Comparison of ENCODE assay signal across 7 mouse cellular contexts in the genomic region with DNA sequence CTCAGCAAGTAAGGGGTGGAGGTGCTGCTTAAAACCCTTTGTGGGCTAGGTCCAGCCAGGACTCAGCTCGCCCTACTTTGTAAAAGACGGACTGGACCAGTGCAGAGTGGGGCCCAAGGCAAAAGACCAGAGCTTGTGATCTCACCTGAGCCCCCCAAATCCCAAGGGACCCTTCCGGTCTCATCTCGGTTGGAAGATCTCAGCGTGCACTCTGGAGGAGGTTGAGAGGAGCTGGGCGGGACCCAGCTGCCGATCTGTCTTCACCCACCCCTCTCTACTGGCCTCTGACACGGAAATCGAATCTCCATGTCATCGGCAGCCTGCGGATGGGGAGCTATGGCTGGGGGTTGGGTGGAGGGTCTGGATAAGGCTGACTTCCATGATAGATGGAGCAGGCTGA. TPM values are rescaled to one million over a fixed set of nuclear protein-coding genes. Genes with fewer than 3 reads are reported as not detected.
DNase-seq lines count a peak whose midpoint lies in the region; ATAC-seq and TF ChIP-seq lines count a peak whose summit lies in the region.

No protein-coding gene starts in this region.

- TF ChIP-seq CTCF in stomach, postnatal 0 days (IDR thresholded peaks at IDR 0.05; ENCODE audit: low read depth) = no peak

- no peak for ATAC-seq in lung, embryonic 15.5 days (ENCODE audit: borderline replicate concordance, extremely low read depth, low FRiP score, low TSS enrichment)
- no peak for ATAC-seq in forebrain, embryonic 12.5 days (ENCODE audit: low FRiP score)
- ATAC-seq in liver, embryonic 13.5 days (ENCODE audit: low read depth) = no peak
- ATAC-seq in stomach, postnatal 0 days (ENCODE audit: low FRiP score, low TSS enrichment) = no peak

- no peak for DNase-seq in lung, postnatal 10 days
- no peak for DNase-seq in liver, embryonic 13.5 days
- DNase-seq in stomach, postnatal 0 days (ENCODE audit: low spot score) = no peak
- DNase-seq in T-cell, adult 2 months (ENCODE audit: low spot score) = no peak
- no peak for DNase-seq in lung, postnatal 14 days

- H3K27ac ChIP-seq in lung, embryonic 15.5 days = no peak overlapping the region
- no peak overlapping the region for H3K27ac ChIP-seq in forebrain, embryonic 12.5 days
- no peak overlapping the region for H3K27ac ChIP-seq in liver, embryonic 13.5 days
- no peak overlapping the region for H3K27ac ChIP-seq in stomach, postnatal 0 days (replicated peaks)

- peak overlapping the region; percentile 60 for H3K4me3 ChIP-seq in lung, embryonic 15.5 days
- peak overlapping the region; percentile 60 for H3K4me3 ChIP-seq in forebrain, embryonic 12.5 days (replicated peaks)
- H3K4me3 ChIP-seq in liver, embryonic 13.5 days (replicated peaks) = peak overlapping the region; percentile 56
- H3K4me3 ChIP-seq in stomach, postnatal 0 days (ENCODE audit: low read depth, low read length) = peak overlapping the region; percentile 47

- no peak overlapping the region for H3K9ac ChIP-seq in lung, embryonic 15.5 days
- 0 out of 2 replicates have a peak overlapping the region, but pooled peaks have one; percentile 39 for H3K9ac ChIP-seq in forebrain, embryonic 12.5 days
- no peak overlapping the region for H3K9ac ChIP-seq in liver, embryonic 13.5 days
- H3K9ac ChIP-seq in stomach, postnatal 0 days (ENCODE audit: low read length) = no peak overlapping the region; the same call in 1 of the 2 replicates

- TF ChIP-seq EP300 in stomach, postnatal 0 days (optimal IDR thresholded peaks at IDR 0.05) = no peak

- H3K9me3 ChIP-seq in lung, embryonic 15.5 days = no peaks in the 10 kb centered on the region
- no peaks in the 10 kb centered on the region for H3K9me3 ChIP-seq in forebrain, embryonic 12.5 days
- H3K9me3 ChIP-seq in liver, embryonic 13.5 days (replicated peaks) = no peaks in the 10 kb centered on the region
- H3K9me3 ChIP-seq in stomach, postnatal 0 days (ENCODE audit: control insufficient read depth, low read length) = no peaks in the 10 kb centered on the region

- no peaks in the 10 kb centered on the region for H3K36me3 ChIP-seq in lung, embryonic 15.5 days
- no peaks in the 10 kb centered on the region for H3K36me3 ChIP-seq in forebrain, embryonic 12.5 days (replicated peaks)
- H3K36me3 ChIP-seq in liver, embryonic 13.5 days = no peaks in the 10 kb centered on the region
- H3K36me3 ChIP-seq in stomach, postnatal 0 days (ENCODE audit: control insufficient read depth, insufficient read depth, low read length) = no peaks in the 10 kb centered on the region

- peaks cover 20% of the 10 kb centered on the region for H3K4me1 ChIP-seq in lung, embryonic 15.5 days
- H3K4me1 ChIP-seq in forebrain, embryonic 12.5 days = peaks cover 47% of the 10 kb centered on the region
- H3K4me1 ChIP-seq in liver, embryonic 13.5 days (replicated peaks) = peaks cover 19% of the 10 kb centered on the region
- peaks cover 3% of the 10 kb centered on the region; the same call in 1 of the 2 replicates for H3K4me1 ChIP-seq in stomach, postnatal 0 days (replicated peaks; ENCODE audit: control insufficient read depth, insufficient read depth)

- peak overlapping the region; percentile 99 for H3K4me2 ChIP-seq in lung, embryonic 15.5 days
- peak overlapping the region; percentile 97 for H3K4me2 ChIP-seq in forebrain, embryonic 12.5 days
- H3K4me2 ChIP-seq in liver, embryonic 13.5 days = peak overlapping the region; percentile 75
- peak overlapping the region; percentile 88 for H3K4me2 ChIP-seq in stomach, postnatal 0 days (replicated peaks; ENCODE audit: low read depth)

- H3K27me3 ChIP-seq in lung, embryonic 15.5 days = peaks cover 23% of the 10 kb centered on the region
- peaks cover 37% of the 10 kb centered on the region for H3K27me3 ChIP-seq in forebrain, embryonic 12.5 days
- peaks cover 75% of the 10 kb centered on the region for H3K27me3 ChIP-seq in liver, embryonic 13.5 days
- H3K27me3 ChIP-seq in stomach, postnatal 0 days (ENCODE audit: control insufficient read depth, insufficient read depth, low read length) = no peaks in the 10 kb centered on the region

- 8% methylated on average over 11 of the region's 11 CpGs for WGBS in lung, embryonic 15.5 days
- WGBS in forebrain, embryonic 12.5 days = 16% methylated on average over 11 of the region's 11 CpGs
- 10% methylated on average over 11 of the region's 11 CpGs for WGBS in liver, embryonic 13.5 days (ENCODE audit: insufficient replicate concordance)
- WGBS in stomach, postnatal 0 days = 15% methylated on average over 11 of the region's 11 CpGs

RNA-seq across cellular contexts. Expression of a gene that starts 13.7 kb away (rescaled TPM):
- 12.9 and 13.5 TPM in 2 replicates for polyA plus RNA-seq in lung, embryonic 15.5 days (2015; fragmentation: Nextera tagmentation; extraction: Ambion mirVana)
- 79.8 and 81.5 TPM in 2 replicates for polyA plus RNA-seq in forebrain, embryonic 12.5 days (2016; fragmentation: Nextera tagmentation; extraction: Ambion mirVana)
- polyA plus RNA-seq in liver, embryonic 13.5 days (2015; fragmentation: Nextera tagmentation; extraction: Ambion mirVana) = 1.4 and 1.6 TPM in 2 replicates
- 14.1 and 17.5 TPM in 2 replicates for polyA plus RNA-seq in stomach, postnatal 0 days (2015; fragmentation: Nextera tagmentation; extraction: Ambion mirVana)
